ENCODE assay signal across 27 mouse cellular contexts in the genomic region with DNA sequence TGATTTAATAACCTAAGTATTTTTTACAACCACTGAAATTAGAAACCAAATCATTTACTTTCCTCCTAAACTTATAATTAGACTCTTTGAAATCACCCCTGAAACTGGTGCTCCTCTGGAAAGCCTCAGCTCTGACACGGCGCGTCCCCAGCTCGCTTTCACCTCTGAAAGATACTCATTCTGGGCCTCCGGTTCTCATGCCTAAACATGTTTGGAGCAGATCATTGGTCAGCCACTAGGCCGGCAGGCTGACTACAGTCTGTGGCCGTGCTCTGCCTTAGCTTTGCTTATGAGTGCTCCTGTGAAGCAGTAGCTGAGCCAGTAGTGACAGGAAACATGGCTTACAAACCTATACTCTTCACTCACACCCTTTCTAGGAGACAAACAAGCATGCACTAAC.
DNase-seq lines count a peak whose midpoint lies in the region; ATAC-seq and TF ChIP-seq lines count a peak whose summit lies in the region.
"Had no signal": no experiment of that assay in that cellular context is flagged by ENCODE, and none has a peak within 500 bp of the region (broad histone marks: within the 10 kb centered on the region; RNA-seq: fewer than 3 reads in every experiment).

No protein-coding gene starts in this region.

- TF ChIP-seq POLR2A in olfactory bulb, adult 2 months (IDR thresholded peaks at IDR 0.05; ENCODE audit: insufficient read depth, low read depth, low read length) = no peak

- DNase-seq in heart, adult 11 months = peak; percentile 23
- no peak for DNase-seq in neural tube, embryonic 10.5 days (ENCODE audit: extremely low spot score, low spot score)
- DNase-seq in urinary bladder, postnatal 36 days (ENCODE audit: low spot score in 2 of 2) = peak; percentile 8 to 46
- no peak for DNase-seq in urinary bladder, postnatal 25 days (ENCODE audit: low spot score)
- DNase-seq in layer of hippocampus, adult 8-10 months (ENCODE audit: low spot score in 2 of 2) = no peak
- DNase-seq: adrenal gland, adult 8-10 months; adrenal gland, postnatal 14 days; B cell, adult 2 months; cerebellum, adult 11 months; cerebellum, adult 18-20 months; cerebellum, adult 8-10 months; cerebellum, adult 9-11 months; cerebellum, postnatal 14 days; cerebellum, postnatal 36 days; embryo, embryonic 11 days had no signal

- no peak overlapping the region for H3K9ac ChIP-seq in heart, embryonic 11.5 days (ENCODE audit: low read depth, low read length)
- no peak overlapping the region for H3K9ac ChIP-seq in neural tube, embryonic 15.5 days (replicated peaks)
- H3K9ac ChIP-seq: embryonic facial prominence, embryonic 13.5 days; embryonic facial prominence, embryonic 15.5 days; forebrain, embryonic 12.5 days had no signal

- H3K4me1 ChIP-seq in heart, embryonic 11.5 days (ENCODE audit: control insufficient read depth, insufficient read depth, low read length) = no peaks in the 10 kb centered on the region
- peaks cover 2% of the 10 kb centered on the region; the same call in 1 of the 2 replicates for H3K4me1 ChIP-seq in neural tube, embryonic 15.5 days
- H3K4me1 ChIP-seq in olfactory bulb, adult 2 months (ENCODE audit: control insufficient read depth, insufficient read depth, low read length) = peaks cover 5% of the 10 kb centered on the region
- H3K4me1 ChIP-seq: embryonic facial prominence, embryonic 13.5 days; embryonic facial prominence, embryonic 15.5 days; forebrain, embryonic 10.5 days; forebrain, embryonic 12.5 days had no signal

- no peak for ATAC-seq in heart, embryonic 11.5 days (replicated peaks; ENCODE audit: insufficient number of reproducible peaks, low FRiP score, low TSS enrichment)
- no peak for ATAC-seq in neural tube, embryonic 15.5 days (ENCODE audit: low FRiP score)
- ATAC-seq: activated CD4-positive, CD25-positive, alpha-beta regulatory T cell, adult 4 months; CD4-positive, CD25-positive, alpha-beta regulatory T cell, adult 4 months; forebrain, embryonic 14.5 days; forebrain, embryonic 16.5 days had no signal

- no peaks in the 10 kb centered on the region for H3K27me3 ChIP-seq in heart, embryonic 11.5 days (ENCODE audit: control insufficient read depth, insufficient read depth, low read length)
- H3K27me3 ChIP-seq in neural tube, embryonic 15.5 days (replicated peaks) = no peaks in the 10 kb centered on the region
- H3K27me3 ChIP-seq: embryonic facial prominence, embryonic 13.5 days; embryonic facial prominence, embryonic 15.5 days; forebrain, embryonic 12.5 days had no signal

- no peaks in the 10 kb centered on the region for H3K9me3 ChIP-seq in heart, embryonic 11.5 days (replicated peaks; ENCODE audit: control insufficient read depth, low read length)
- H3K9me3 ChIP-seq in neural tube, embryonic 15.5 days (replicated peaks) = no peaks in the 10 kb centered on the region
- H3K9me3 ChIP-seq: embryonic facial prominence, embryonic 13.5 days; embryonic facial prominence, embryonic 15.5 days; forebrain, embryonic 10.5 days; forebrain, embryonic 12.5 days had no signal

- 88% methylated on average over 7 of the region's 7 CpGs for WGBS in heart, embryonic 11.5 days (ENCODE audit: insufficient replicate concordance)
- 95% methylated on average over 7 of the region's 7 CpGs for WGBS in neural tube, embryonic 15.5 days
- 72% methylated on average over 7 of the region's 7 CpGs for WGBS in olfactory bulb, adult 2 months

- H3K36me3 ChIP-seq in heart, embryonic 11.5 days (ENCODE audit: control insufficient read depth, insufficient read depth, low read length) = peaks cover 3% of the 10 kb centered on the region; the same call in 1 of the 2 replicates
- H3K36me3 ChIP-seq in neural tube, embryonic 15.5 days = peaks cover 21% of the 10 kb centered on the region

- no peak overlapping the region for H3K4me3 ChIP-seq in heart, embryonic 11.5 days (ENCODE audit: low read depth, low read length)
- H3K4me3 ChIP-seq in neural tube, embryonic 15.5 days (replicated peaks) = no peak overlapping the region
- no peak overlapping the region for H3K4me3 ChIP-seq in olfactory bulb, adult 2 months (ENCODE audit: insufficient read depth, low read depth, low read length)
- H3K4me3 ChIP-seq: embryonic facial prominence, embryonic 13.5 days; embryonic facial prominence, embryonic 15.5 days; erythroblast, embryonic 14.5 days; forebrain, embryonic 10.5 days; forebrain, embryonic 12.5 days had no signal

- H3K4me2 ChIP-seq in heart, embryonic 11.5 days = no peak overlapping the region
- H3K4me2 ChIP-seq in neural tube, embryonic 15.5 days = no peak overlapping the region
- H3K4me2 ChIP-seq: embryonic facial prominence, embryonic 13.5 days; embryonic facial prominence, embryonic 15.5 days; forebrain, embryonic 12.5 days had no signal

- no peak overlapping the region for H3K27ac ChIP-seq in heart, embryonic 11.5 days (ENCODE audit: low read depth, low read length)
- 0 out of 2 replicates have a peak overlapping the region, but pooled peaks have one; percentile 18 for H3K27ac ChIP-seq in neural tube, embryonic 15.5 days (replicated peaks)
- H3K27ac ChIP-seq in olfactory bulb, adult 2 months (ENCODE audit: insufficient read depth, low read depth, low read length) = peak overlapping the region; percentile 37; the same call in 1 of the 2 replicates
- H3K27ac ChIP-seq: embryonic facial prominence, embryonic 13.5 days; embryonic facial prominence, embryonic 15.5 days; forebrain, embryonic 10.5 days; forebrain, embryonic 12.5 days had no signal

- TF ChIP-seq CTCF in olfactory bulb, adult 2 months (IDR thresholded peaks at IDR 0.05; ENCODE audit: insufficient read depth, low read depth, low read length) = no peak

Comparison
In these comparisons a context has a peak if more than half of its experiments do, and no peak if none do; other contexts are left out.
1. DNase-seq: peak in heart, adult 11 months (single experiment) and urinary bladder, postnatal 36 days (2 of 2); none in neural tube, embryonic 10.5 days (single experiment), urinary bladder, postnatal 25 days (single experiment) and layer of hippocampus, adult 8-10 months (0 of 2).